Mouse (Mus musculus): ENCODE results near the gene Vmn1r230. TPM values are rescaled to one million over a fixed set of nuclear protein-coding genes. Genes with fewer than 3 reads are reported as not detected.

The Vmn1r230 gene
- polyA plus RNA-seq (2015; fragmentation: Nextera tagmentation; extraction: Ambion mirVana), result not detected in 2 replicates

- H3K36me3 ChIP-seq, result no peaks in the 10 kb centered on the region
- no peak within 1 kb of the TSS for H3K4me3 ChIP-seq
- no peaks in the 10 kb centered on the region for H3K27me3 ChIP-seq
- ATAC-seq (ENCODE audit: low FRiP score, low read depth), result no peak
- no peaks in the 10 kb centered on the region for H3K9me3 ChIP-seq
- H3K4me1 ChIP-seq (replicated peaks), result no peaks in the 10 kb centered on the region
- H3K27ac ChIP-seq (replicated peaks), result no peak within 1 kb of the TSS
- WGBS, result 27% methylated on average over 1 of the region's 1 CpGs
- no peak within 1 kb of the TSS for H3K9ac ChIP-seq
- no peak within 1 kb of the TSS for H3K4me2 ChIP-seq
These were observed at the start of gene Vmn1r230 for GRCm38 (mm10) chr17:20840144-20840543. Gene Vmn1r230 (plus strand): TSS chr17:20840444.

GRCm38 (mm10) chr17:20811255-20811654 is 29.0 kb upstream of the Vmn1r230 start, which contains the start of gene Vmn1r229:
Gene Vmn1r229 (plus strand): TSS chr17:20811555.
- 67% methylated on average over 1 of the region's 1 CpGs for WGBS
- H3K27ac ChIP-seq (replicated peaks), result no peak within 1 kb of the TSS
- H3K9ac ChIP-seq, result no peak within 1 kb of the TSS
- H3K36me3 ChIP-seq, result no peaks in the 10 kb centered on the region
- peaks cover 4% of the 10 kb centered on the region; the same call in 1 of the 2 replicates for H3K9me3 ChIP-seq
- H3K4me3 ChIP-seq, result no peak within 1 kb of the TSS
- H3K27me3 ChIP-seq, result no peaks in the 10 kb centered on the region
- H3K4me2 ChIP-seq, result no peak within 1 kb of the TSS
- H3K4me1 ChIP-seq (replicated peaks), result no peaks in the 10 kb centered on the region
- no peak for ATAC-seq (ENCODE audit: low FRiP score, low read depth)

Other genes starting within 250 kb of the Vmn1r230 start
- gene Vmn2r110, start 244.0 kb upstream of the Vmn1r230 start, polyA plus RNA-seq (2015; fragmentation: Nextera tagmentation; extraction: Ambion mirVana), result 0.03 TPM in 1 of 2 replicates, not detected in the other
- gene Fpr-rs3, start 215.6 kb upstream of the Vmn1r230 start, polyA plus RNA-seq (2015; fragmentation: Nextera tagmentation; extraction: Ambion mirVana), result not detected in 2 replicates
- gene Vmn1r226, start 157.6 kb upstream of the Vmn1r230 start, polyA plus RNA-seq (2015; fragmentation: Nextera tagmentation; extraction: Ambion mirVana), result not detected in 2 replicates
- gene Vmn1r227, start 110.6 kb upstream of the Vmn1r230 start, polyA plus RNA-seq (2015; fragmentation: Nextera tagmentation; extraction: Ambion mirVana), result not detected in 2 replicates
- gene Vmn1r228, start 54.3 kb upstream of the Vmn1r230 start, polyA plus RNA-seq (2015; fragmentation: Nextera tagmentation; extraction: Ambion mirVana), result 0.04 TPM in 1 of 2 replicates, not detected in the other
- not detected in 2 replicates for gene Vmn1r229, start 28.9 kb upstream of the Vmn1r230 start, polyA plus RNA-seq (2015; fragmentation: Nextera tagmentation; extraction: Ambion mirVana)
- not detected in 2 replicates for gene Vmn1r231, start 64.6 kb downstream of the Vmn1r230 start, polyA plus RNA-seq (2015; fragmentation: Nextera tagmentation; extraction: Ambion mirVana)
- not detected in 2 replicates for gene Vmn1r232, start 79.3 kb downstream of the Vmn1r230 start, polyA plus RNA-seq (2015; fragmentation: Nextera tagmentation; extraction: Ambion mirVana)
- 750 and 832 TPM in 2 replicates for gene Ppp2r1a, start 104.9 kb downstream of the Vmn1r230 start, polyA plus RNA-seq (2015; fragmentation: Nextera tagmentation; extraction: Ambion mirVana)
- not detected in 2 replicates for gene Vmn1r233, start 156.0 kb downstream of the Vmn1r230 start, polyA plus RNA-seq (2015; fragmentation: Nextera tagmentation; extraction: Ambion mirVana)
- 14.3 and 17.0 TPM in 2 replicates for gene Zfp160, start 168.5 kb downstream of the Vmn1r230 start, polyA plus RNA-seq (2015; fragmentation: Nextera tagmentation; extraction: Ambion mirVana)